Mouse (Mus musculus) liver, adult (tissue): ENCODE data around the gene Cntrl.

Source experiments
- GATA4 ChIP-seq: IDR thresholded peaks from 2 replicates; pipeline ENCODE4 v1.6.1; 2014; ENCODE audit warnings: mild to moderate bottlenecking, low read length; ENCODE audit not compliant: insufficient replicate concordance

The Cntrl gene

DNA sequence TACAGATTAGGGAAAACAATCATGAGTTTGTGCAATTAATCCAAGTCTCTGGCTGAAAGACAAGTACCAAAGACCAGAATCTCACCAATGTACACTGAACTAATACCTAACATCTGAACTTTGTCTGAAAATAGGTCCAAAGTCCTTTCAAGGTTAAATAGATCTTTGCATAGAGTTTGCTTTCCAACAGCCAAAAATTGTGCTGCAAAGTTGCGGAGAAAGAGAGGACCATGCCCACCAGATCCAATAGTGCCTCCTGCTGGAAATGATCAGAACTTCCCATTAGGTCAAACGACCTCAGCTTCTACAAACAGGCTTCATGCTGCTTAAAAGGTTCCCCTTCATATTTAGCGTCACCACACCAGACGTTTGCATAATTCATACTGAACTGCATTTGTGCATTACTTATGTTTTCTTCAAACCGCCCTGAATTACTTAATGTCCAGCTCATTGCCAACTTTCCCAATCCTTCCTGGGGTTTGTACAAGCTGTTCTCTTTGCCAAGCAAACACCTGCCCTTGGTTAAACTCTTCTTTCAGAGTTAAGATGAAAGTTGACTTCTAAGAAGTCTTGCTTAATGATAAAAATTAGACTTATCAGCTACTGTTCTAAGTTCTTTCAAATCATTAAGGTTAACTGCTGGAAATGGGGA is 1.2 kb upstream of the Cntrl start:
- TF ChIP-seq GATA4, result no peak

GRCm38 (mm10) chr2:35108712-35109111 is 580 bp upstream of the Cntrl start:
- no peak for TF ChIP-seq GATA4

GRCm38 (mm10) chr2:35109924-35110304 is 622 bp downstream of the Cntrl start:
- no peak for TF ChIP-seq GATA4

GRCm38 (mm10) chr2:35110521-35110920 is 1.2 kb downstream of the Cntrl start:
- no peak for TF ChIP-seq GATA4

- no peak for TF ChIP-seq GATA4
These were observed 15.4 kb downstream of the Cntrl start for GRCm38 (mm10) chr2:35124716-35125115.

GRCm38 (mm10) chr2:35131491-35131890 is 22.2 kb downstream of the Cntrl start:
- no peak for TF ChIP-seq GATA4

- TF ChIP-seq GATA4, result peak; percentile 30; the same call in 1 of the 2 replicates
These were observed 22.8 kb downstream of the Cntrl start for GRCm38 (mm10) chr2:35131991-35132661.

DNA sequence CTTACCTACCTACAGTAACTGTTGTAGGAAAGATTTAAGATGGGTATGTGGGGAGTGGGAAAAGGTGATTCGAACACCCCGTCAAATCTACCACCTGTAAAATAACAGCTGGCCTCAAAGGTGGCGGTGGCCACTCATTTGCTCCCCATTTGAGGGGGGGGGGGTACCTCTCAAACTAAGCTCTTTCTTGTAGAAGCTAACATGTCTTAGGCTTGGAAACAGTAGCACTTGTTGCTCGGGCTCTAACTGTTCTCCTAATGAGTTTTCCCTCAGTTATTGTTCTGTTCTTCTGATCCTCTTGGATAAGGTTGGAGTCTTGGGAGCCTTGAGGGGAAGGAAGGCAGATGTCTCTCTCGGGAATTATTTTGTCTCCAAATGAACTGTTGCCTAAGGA is 23.4 kb downstream of the Cntrl start:
- TF ChIP-seq GATA4, result no peak

DNA sequence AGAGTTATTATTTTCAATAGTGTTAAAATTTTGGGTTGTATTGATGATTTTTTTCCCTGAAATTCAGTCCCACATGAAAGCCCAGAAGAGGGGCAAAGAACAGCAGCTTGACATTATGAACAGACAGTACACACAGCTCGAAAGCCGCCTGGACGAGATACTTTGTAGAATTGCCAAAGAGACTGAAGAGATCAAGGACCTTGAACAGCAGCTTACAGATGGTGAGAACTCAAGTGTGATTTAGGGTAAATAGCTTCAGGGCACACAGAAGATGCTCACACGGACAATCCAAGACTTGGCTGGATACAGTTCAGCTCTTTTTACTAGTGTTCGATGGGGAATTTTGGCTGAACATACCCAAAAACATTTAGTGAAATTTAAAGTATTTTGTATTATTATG is 24.6 kb downstream of the Cntrl start:
- no peak for TF ChIP-seq GATA4

DNA sequence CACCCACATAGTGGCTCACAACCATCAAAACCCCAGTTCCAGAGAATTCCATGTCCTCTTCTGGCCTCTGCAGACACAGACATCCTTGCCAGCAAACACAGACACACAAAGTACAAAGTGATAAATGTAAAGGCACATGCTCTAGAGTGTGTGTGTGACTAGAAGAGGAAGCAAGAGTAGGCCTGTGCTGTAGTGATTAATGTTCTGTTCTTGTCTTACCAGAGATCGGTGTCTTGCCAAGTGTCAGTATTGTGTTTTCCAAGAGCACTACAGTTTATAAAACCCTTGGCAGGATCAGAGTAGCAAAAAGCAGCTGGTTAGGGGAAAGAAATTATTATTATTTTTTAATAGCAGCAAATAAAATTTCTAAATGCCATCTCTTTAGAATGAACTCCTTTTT is 29.3 kb downstream of the Cntrl start:
- no peak for TF ChIP-seq GATA4

- TF ChIP-seq GATA4, result no peak
These were observed 32.4 kb downstream of the Cntrl start for GRCm38 (mm10) chr2:35141673-35142072.

GRCm38 (mm10) chr2:35148806-35149205 is 39.5 kb downstream of the Cntrl start:
- TF ChIP-seq GATA4, result no peak

- TF ChIP-seq GATA4, result no peak
These were observed 42.1 kb downstream of the Cntrl start for GRCm38 (mm10) chr2:35151303-35151882.

GRCm38 (mm10) chr2:35153179-35153578 is 43.9 kb downstream of the Cntrl start:
- no peak for TF ChIP-seq GATA4

DNA sequence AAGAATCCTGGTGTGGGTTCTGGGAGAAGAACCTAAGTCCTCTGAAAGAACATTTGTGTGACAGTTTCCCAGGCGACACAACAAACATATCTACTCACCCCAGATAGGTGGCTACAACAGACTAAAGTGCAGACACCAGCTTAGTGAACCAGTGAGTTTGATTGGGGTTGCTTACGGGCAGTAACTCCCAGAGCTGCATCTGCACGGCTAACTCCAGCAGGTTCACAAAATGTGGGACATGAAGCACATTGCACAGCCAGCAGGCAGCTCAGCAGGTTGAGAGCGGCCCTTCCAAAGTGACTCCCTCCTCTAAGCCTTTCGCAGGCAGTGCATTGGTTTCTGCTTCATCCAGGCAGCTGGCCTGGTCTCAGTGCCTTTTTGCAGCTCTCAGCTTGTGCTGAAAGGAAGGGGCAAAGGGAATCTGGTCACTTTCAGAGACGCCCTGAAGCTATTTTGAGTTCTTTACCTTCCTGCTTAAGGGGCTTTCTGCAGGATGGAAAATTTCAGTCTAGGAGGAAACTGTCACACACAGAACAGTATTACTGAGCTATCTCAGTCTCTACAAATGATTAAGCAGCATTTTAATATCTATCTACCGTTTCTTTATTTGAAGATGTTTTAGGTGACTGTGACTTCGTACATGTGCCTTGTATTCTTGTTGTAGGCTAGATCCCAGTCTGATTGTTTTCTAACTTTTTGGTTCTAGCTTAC is 44.7 kb downstream of the Cntrl start:
- TF ChIP-seq GATA4, result no peak

DNA sequence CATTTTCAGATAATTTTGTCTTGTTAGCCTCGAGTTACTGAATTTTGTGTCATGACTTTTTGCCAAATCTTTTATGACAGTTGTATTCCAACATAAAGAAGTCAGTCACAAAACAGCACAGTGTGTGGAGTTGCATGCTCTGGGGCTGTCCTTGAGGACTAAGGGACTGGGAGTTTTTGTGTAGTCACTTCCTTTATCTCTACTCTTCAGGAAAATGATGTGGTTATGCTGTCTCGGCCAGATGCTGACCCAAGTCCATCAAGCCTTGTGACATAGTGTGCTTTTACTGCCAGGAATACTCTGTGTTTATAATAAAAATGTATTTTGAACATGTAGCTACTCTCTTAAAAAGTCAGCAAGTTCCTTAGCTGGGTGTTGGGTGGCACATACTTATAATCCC is 47.7 kb downstream of the Cntrl start:
- no peak for TF ChIP-seq GATA4
